17 mouse cellular contexts compared by ENCODE assay signal in genomic region chr7:112753314-112753713, GRCm38 (mm10).
DNase-seq lines count a peak whose midpoint lies in the region; ATAC-seq lines count a peak whose summit lies in the region.
"Had no signal": no experiment of that assay in that cellular context is flagged by ENCODE, and none has a peak within 500 bp of the region (broad histone marks: within the 10 kb centered on the region; RNA-seq: fewer than 3 reads in every experiment).

No protein-coding gene starts in this region.

- 44% methylated on average over 6 of the region's 6 CpGs for WGBS in hindbrain, embryonic 13.5 days
- WGBS in hindbrain, embryonic 14.5 days: 61% methylated on average over 6 of the region's 6 CpGs
- WGBS in heart, embryonic 16.5 days: 32% methylated on average over 6 of the region's 6 CpGs

- no peaks in the 10 kb centered on the region for H3K9me3 ChIP-seq in hindbrain, embryonic 13.5 days
- no peaks in the 10 kb centered on the region for H3K9me3 ChIP-seq in hindbrain, embryonic 14.5 days (ENCODE audit: control insufficient read depth, low read length)
- H3K9me3 ChIP-seq in heart, embryonic 16.5 days (replicated peaks; ENCODE audit: control insufficient read depth, low read length): no peaks in the 10 kb centered on the region
- H3K9me3 ChIP-seq: lung, embryonic 15.5 days; stomach, embryonic 15.5 days had no signal

- H3K27me3 ChIP-seq in hindbrain, embryonic 13.5 days: no peaks in the 10 kb centered on the region
- no peaks in the 10 kb centered on the region for H3K27me3 ChIP-seq in hindbrain, embryonic 14.5 days (ENCODE audit: control insufficient read depth, insufficient read depth, low read length)
- no peaks in the 10 kb centered on the region for H3K27me3 ChIP-seq in heart, embryonic 16.5 days (ENCODE audit: control insufficient read depth, insufficient read depth, low read length)
- H3K27me3 ChIP-seq: lung, embryonic 15.5 days; stomach, embryonic 15.5 days had no signal

- DNase-seq in heart, adult 11 months: peak; percentile 88
- no peak for DNase-seq in heart, adult 18-20 months
- no peak for DNase-seq in hindbrain, embryonic 14.5 days (ENCODE audit: low spot score)
- peak; percentile 19 for DNase-seq in brain, adult 2 months (ENCODE audit: low read depth, low spot score)
- no peak for DNase-seq in embryo, embryonic 10.5 days (ENCODE audit: low spot score)
- DNase-seq: adrenal gland, postnatal 36 days; cerebellum, postnatal 36 days; kidney, adult 8-10 months; left cerebral cortex, postnatal 4 days; spleen, adult 18-20 months had no signal

- peak; percentile 71 for ATAC-seq in hindbrain, embryonic 13.5 days (ENCODE audit: low FRiP score)
- no peak for ATAC-seq in hindbrain, embryonic 14.5 days (ENCODE audit: low FRiP score)
- ATAC-seq in heart, embryonic 16.5 days (replicated peaks; ENCODE audit: extremely low read depth, insufficient read depth, low FRiP score): 0 out of 2 replicates have a peak, but pooled peaks have one; percentile 7

- H3K4me3 ChIP-seq in hindbrain, embryonic 13.5 days: no peak overlapping the region
- H3K4me3 ChIP-seq in hindbrain, embryonic 14.5 days (replicated peaks; ENCODE audit: low read length): no peak overlapping the region
- no peak overlapping the region for H3K4me3 ChIP-seq in heart, embryonic 16.5 days (ENCODE audit: low read length)
- H3K4me3 ChIP-seq: lung, embryonic 15.5 days; megakaryocyte, embryonic 14.5 days; stomach, embryonic 15.5 days had no signal

- H3K27ac ChIP-seq in hindbrain, embryonic 13.5 days: 0 out of 2 replicates have a peak overlapping the region, but pooled peaks have one; percentile 23
- H3K27ac ChIP-seq in hindbrain, embryonic 14.5 days: no peak overlapping the region
- peak overlapping the region; percentile 84 for H3K27ac ChIP-seq in heart, embryonic 16.5 days (ENCODE audit: low read length)
- H3K27ac ChIP-seq: lung, embryonic 15.5 days; stomach, embryonic 15.5 days had no signal

- H3K4me1 ChIP-seq in hindbrain, embryonic 13.5 days (replicated peaks): peaks cover 16% of the 10 kb centered on the region; the same call in 1 of the 2 replicates
- no peaks in the 10 kb centered on the region for H3K4me1 ChIP-seq in hindbrain, embryonic 14.5 days (replicated peaks; ENCODE audit: control insufficient read depth, insufficient read depth, low read length)
- peaks cover 51% of the 10 kb centered on the region for H3K4me1 ChIP-seq in heart, embryonic 16.5 days (ENCODE audit: control insufficient read depth, insufficient read depth, low read length)
- H3K4me1 ChIP-seq: megakaryocyte, embryonic 14.5 days had no signal

- no peaks in the 10 kb centered on the region for H3K36me3 ChIP-seq in hindbrain, embryonic 13.5 days
- no peaks in the 10 kb centered on the region for H3K36me3 ChIP-seq in hindbrain, embryonic 14.5 days (replicated peaks; ENCODE audit: control insufficient read depth, insufficient read depth)
- no peaks in the 10 kb centered on the region; the same call in 1 of the 2 replicates for H3K36me3 ChIP-seq in heart, embryonic 16.5 days (ENCODE audit: control insufficient read depth, insufficient read depth)
- H3K36me3 ChIP-seq: G1E; stomach, embryonic 15.5 days had no signal

- H3K4me2 ChIP-seq in hindbrain, embryonic 13.5 days: no peak overlapping the region
- no peak overlapping the region for H3K4me2 ChIP-seq in hindbrain, embryonic 14.5 days (replicated peaks)
- H3K4me2 ChIP-seq in heart, embryonic 16.5 days (ENCODE audit: low read depth, low read length): peak overlapping the region; percentile 14
- H3K4me2 ChIP-seq: liver, embryonic 11.5 days; lung, embryonic 15.5 days; stomach, embryonic 15.5 days had no signal

- no peak overlapping the region for H3K9ac ChIP-seq in hindbrain, embryonic 13.5 days
- no peak overlapping the region for H3K9ac ChIP-seq in hindbrain, embryonic 14.5 days
- H3K9ac ChIP-seq in heart, embryonic 16.5 days (ENCODE audit: low read length): peak overlapping the region; percentile 39; the same call in 1 of the 2 replicates
- H3K9ac ChIP-seq: lung, embryonic 15.5 days; stomach, embryonic 15.5 days had no signal

Comparison
In these comparisons a context has a peak if more than half of its experiments do, and no peak if none do; other contexts are left out.
1. DNase-seq: peak in heart, adult 11 months (single experiment) and brain, adult 2 months (single experiment); none in heart, adult 18-20 months (0 of 2), hindbrain, embryonic 14.5 days (single experiment) and embryo, embryonic 10.5 days (single experiment).